Mouse (Mus musculus): Measurements from ENCODE around the gene Rbfox2. TPM values are rescaled to one million over a fixed set of nuclear protein-coding genes. Genes with fewer than 3 reads are reported as not detected.
"Not testable (repeated sequence)": the region's sequence is repeated elsewhere in the genome, so short reads cannot be mapped to it uniquely, and the experiment has no call there.

The Rbfox2 gene
- polyA plus RNA-seq, 1 experiment, result 41.8 TPM

GRCm38 (mm10) chr15:77271285-77271684, 35.5 kb downstream of the Rbfox2 start:
- no peak for DNase-seq (ENCODE audit: low read depth)

DNA sequence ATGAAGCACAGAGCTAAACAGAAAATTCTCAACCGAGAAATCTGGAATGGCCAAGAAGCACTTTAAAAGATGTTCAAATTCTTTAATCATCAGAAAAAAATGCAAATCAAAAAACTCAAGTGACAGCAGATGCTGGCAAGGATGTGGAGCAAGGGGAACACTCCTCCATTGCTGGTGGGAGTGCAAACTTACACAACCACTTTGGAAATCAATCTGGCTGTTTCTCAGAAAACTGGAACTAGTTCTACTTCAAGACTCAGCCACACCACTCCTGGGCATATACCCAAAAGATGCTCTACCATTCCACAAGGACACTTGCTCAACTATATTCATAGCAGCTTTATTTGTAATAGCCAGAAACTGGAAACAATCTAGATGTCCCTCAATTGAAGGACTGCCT, 37.3 kb downstream of the Rbfox2 start:
- DNase-seq (ENCODE audit: low read depth), result not testable (repeated sequence)

DNA sequence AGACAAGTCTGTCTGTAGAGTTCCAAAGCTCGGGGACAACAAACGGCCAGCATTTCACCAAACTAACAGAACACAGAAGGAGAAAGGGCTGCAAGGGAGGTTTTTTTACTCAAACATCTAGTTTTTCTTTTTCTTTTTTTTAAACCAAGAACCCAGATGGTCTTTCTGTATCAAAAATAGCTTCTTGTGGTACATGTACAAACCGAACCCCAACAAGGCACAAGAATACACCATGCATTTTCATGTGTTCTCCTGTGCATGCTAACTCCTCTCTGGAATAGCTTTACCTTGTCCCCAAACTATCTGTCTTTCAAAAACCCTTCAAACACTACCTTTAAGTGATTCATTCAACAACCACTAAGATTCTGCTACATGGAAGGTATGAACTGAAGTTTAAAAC, 38.4 kb downstream of the Rbfox2 start:
- no peak for DNase-seq (ENCODE audit: low read depth)

DNA sequence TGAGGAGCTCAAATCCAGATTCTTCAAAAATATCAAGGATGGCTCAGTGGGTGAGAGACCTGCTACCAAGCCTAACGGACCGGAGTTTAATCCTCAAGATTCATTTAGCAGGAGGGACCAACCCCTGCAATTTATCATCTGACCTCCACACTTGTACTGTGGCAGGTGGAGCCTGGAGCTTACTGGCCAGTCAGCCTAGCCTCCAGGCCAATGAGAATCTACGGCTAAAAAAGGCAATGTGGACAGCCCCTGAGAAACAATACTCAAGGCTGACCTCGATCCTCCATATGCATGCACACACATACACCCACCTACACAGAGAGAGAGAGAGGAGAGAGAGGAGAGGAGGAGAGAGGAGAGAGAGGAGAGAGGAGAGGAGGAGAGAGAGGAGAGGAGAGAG, 41.5 kb downstream of the Rbfox2 start:
- DNase-seq (ENCODE audit: low read depth), result no peak

- DNase-seq (ENCODE audit: low read depth), result no peak
These were observed 42.5 kb downstream of the Rbfox2 start for GRCm38 (mm10) chr15:77264314-77264713.

GRCm38 (mm10) chr15:77262782-77263181, 44.0 kb downstream of the Rbfox2 start:
- DNase-seq (ENCODE audit: low read depth), result no peak

- no peak for DNase-seq (ENCODE audit: low read depth)
These were observed 49.2 kb downstream of the Rbfox2 start for GRCm38 (mm10) chr15:77257437-77258229.

DNA sequence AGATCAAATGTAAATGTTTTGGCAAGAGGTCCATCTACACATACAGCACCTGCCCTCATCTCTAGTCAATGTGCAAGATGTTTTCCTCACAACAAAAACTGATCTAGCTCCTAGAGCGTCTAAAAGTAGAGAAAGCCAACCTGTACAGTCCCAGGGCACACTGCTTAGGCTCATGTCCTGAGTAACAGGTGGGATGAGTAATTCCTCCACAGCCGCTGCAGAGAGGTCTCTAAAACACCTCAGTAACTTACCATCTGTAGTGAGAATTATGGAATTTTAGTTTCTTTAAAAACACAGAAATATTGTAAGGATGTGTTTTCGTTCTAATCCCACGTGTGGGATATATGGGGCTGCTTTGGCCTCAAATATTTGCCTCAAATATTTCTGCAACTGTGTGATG, 50.0 kb downstream of the Rbfox2 start:
- DNase-seq (ENCODE audit: low read depth), result no peak

DNA sequence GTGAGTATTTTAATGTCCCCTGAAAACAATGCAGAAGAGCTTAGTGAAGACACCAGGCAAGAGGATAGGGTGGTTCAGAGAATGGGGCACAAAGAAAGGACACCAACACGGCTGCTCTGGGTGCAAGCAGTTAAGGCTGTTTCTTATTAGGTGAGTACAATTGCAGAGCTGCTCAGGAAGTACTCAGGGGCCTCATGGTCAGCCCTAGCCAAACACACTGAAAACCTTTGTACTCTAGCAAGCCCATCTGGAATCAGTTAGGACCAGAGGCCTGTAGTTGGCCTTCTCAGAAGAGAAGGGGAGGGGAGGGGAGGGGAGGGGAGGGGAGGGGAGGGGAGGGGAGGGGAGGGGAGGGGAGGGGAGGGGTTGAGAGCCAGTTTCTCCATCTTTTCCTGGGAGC, 52.2 kb downstream of the Rbfox2 start:
- DNase-seq (ENCODE audit: low read depth), result no peak

DNA sequence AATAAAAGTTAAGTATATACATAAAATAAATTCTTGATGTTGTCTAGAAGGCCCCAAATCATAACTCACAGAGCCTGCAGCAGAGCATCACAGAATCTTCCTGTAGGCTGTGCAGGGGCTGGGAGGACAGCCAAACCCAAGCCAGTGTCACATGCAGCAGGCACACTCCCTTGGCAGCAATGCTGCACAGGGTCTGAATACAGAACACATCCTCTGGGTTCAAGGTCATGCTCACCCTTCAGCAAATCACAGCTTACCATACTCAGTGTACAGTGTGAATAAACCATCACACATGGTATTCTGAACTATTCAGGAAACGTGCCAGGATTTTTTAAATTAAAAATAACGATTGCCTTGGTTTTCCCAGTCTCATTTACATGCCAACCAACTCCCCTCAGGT, 52.7 kb downstream of the Rbfox2 start:
- no peak for DNase-seq (ENCODE audit: low read depth)

- DNase-seq (ENCODE audit: low read depth), result no peak
These were observed 55.1 kb downstream of the Rbfox2 start for GRCm38 (mm10) chr15:77251706-77252105.

GRCm38 (mm10) chr15:77250806-77251205, 56.0 kb downstream of the Rbfox2 start:
- DNase-seq (ENCODE audit: low read depth), result no peak

DNA sequence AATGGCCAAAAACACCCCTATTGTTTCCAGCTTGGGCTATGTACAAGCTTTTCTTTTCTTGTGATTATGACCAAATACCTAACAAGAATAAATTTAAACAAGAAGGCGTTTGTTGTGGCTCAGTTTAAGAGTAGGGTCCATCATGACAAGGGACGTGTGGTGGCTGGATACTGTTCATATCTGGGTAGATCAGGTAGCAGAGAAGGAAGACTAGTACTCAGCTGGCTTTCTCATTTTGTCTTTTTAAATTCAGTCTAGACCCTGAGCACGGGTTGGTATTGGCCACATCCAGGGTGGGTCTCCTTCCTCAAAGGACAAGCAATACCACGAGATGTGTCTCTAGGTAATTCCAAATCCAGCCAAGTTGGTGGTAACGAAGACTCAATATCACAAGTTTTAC, 57.4 kb downstream of the Rbfox2 start:
- no peak for DNase-seq (ENCODE audit: low read depth)

DNA sequence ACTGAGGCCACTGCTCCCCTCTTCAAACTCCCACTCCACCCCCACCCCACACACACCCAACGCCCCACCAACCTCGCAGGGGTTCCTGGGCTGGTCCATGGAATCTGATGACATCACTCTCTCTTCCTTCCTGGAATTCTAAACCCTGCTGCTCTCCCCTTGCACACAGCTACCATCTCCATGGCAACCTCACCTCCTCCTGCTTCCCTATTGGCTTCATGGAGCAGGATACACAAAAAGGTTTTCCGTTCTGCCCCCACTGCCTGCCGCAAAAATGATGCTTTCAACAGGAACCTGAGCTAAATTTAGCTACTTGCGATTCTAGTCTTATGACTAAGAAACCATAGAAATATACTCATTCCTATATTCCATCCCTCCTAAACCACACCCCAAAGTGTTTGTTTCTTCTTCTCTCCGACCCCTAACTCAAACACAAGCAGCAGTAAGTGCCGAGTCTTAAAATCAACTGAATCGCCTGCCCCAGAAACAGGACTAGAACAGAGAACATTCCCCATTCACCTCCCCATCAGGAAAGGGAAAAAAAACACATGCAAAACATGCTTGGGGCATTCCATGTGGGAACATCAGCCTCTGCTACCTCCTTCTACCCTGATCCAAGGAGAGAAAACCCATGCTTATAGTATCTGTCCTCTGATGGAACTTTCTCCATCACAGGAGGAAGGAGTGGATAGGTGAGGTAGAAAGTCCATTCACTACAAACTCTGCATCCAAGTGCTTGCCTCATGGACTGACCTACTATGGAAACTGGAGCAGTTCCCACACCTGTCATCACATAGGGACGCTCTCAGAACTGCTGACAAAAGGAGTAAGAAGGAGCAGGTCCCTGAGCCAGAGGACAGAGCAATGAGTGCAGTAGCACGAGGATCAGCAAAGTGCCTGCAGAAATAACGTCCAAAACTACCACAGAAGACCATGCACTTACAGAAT, 61.1 kb downstream of the Rbfox2 start:
- no peak for DNase-seq (ENCODE audit: low read depth)

DNA sequence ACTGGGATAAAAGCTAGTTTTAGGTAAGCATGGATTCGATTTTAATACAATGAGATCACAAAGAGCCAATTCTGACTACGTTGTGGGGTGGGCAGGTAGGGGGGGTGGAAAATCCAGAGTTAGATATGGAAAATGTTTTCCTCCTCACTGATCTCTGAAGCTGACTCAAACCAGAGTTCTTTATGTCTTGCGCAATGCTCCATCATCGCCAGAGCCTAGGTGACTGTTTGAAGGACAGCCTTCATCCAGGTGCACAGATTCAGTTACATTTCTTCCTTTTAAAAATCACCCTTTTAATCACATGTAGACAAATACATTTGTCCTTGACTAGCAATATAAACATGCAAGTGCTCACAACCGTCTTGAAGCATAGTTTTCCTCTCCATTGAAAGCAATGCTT, 62.2 kb downstream of the Rbfox2 start:
- DNase-seq (ENCODE audit: low read depth), result no peak

GRCm38 (mm10) chr15:77243876-77244560, 62.8 kb downstream of the Rbfox2 start:
- no peak for DNase-seq (ENCODE audit: low read depth)

DNA sequence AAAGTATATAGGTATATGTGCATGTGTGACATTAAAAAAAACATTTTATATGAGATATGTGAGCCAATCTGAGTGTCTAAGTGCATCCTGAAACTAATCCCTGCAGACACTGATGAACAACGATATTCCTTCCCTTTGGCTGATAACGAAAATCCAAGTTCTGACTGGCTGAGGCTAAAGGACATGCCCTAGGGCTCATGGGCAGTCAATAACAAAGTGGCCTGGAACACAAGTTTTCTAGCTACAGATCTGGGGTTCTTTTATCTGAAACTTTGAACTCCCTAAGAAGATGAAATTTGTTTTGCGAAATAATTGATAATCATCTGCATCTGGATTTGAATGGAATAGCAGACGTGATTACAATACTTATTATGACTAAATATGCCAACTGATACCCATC, 66.2 kb downstream of the Rbfox2 start:
- DNase-seq (ENCODE audit: low read depth), result no peak

DNA sequence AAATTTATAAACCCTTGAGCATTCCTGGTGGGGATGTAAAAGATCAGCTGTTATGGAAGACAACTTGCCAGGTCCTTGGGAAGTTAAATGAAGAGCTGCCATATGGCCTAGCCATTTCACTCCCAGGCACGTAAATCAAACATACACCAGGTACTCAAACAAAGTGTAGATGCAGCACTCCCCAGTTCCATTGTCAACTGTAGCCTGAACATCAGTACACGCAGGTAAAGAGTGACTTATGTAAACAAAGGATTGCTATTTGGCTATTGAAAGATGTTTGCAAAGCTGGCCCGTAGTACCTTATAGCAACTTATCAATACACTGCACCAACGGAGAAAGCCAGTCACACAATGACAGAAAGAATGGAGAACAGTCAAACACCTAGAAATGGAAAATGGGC, 67.2 kb downstream of the Rbfox2 start:
- DNase-seq (ENCODE audit: low read depth), result no peak

DNA sequence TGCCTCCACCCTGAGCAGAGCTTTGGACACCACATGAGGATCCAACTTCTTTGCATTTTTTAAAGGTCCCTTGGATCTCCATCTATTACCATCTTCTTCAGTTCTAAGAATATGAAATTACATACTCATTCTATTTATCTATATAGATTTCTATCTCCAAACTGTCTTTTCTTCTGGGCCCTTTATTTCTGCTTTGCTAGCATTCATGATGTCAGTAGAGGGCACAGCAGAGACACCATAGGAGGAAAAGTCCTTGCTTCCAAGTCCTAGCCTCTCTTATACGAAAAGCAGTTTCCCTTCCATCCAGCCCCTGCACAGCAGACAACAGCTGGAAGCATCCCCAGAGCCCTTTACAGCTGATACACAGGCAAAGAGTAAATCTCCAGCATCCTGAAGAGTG, 69.1 kb downstream of the Rbfox2 start:
- no peak for DNase-seq (ENCODE audit: low read depth)

DNA sequence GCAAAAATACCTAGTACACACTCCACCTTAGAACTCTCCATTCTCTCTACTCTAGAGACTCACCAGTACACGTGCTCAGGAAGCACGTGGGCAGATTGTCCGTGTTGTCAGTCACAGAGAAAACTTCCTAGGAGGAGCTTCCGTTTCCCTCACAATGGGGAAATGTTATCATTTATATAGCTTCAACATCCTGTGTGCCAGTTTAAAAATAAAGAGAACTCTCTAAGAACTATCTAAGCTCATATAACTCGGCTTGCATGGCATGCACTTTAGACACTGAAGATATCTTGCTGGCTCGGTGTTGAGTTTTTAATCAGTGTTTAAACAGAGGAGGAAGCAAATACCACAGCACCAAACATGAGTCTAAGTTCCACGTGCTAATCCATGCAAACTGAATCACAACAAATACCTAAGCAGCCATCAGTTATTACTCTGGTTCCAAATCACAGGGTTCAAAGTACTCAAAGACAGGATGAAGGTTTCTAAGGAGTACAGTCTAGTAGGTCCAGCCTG, 70.7 kb downstream of the Rbfox2 start:
- DNase-seq (ENCODE audit: low read depth), result no peak

- DNase-seq (ENCODE audit: low read depth), result no peak
These were observed 71.3 kb downstream of the Rbfox2 start for GRCm38 (mm10) chr15:77235551-77235950.

- no peak for DNase-seq (ENCODE audit: low read depth)
These were observed 72.5 kb downstream of the Rbfox2 start for GRCm38 (mm10) chr15:77234296-77234695.
